Mouse (Mus musculus) neural tube, embryonic 14.5 days (tissue): ENCODE measurements at regions not wholly inside any gene's neighbourhood (a gene's known extent, or its start where the extent isn't known, plus 50 kb on each side); places are given as distances from the start of the nearest gene placed in this dataset. TPM values are rescaled to one million over a fixed set of nuclear protein-coding genes. Genes with fewer than 3 reads are reported as not detected.

ENCODE experiments used
- microRNA-seq: library from miRNA; unstranded; fragments of <30 nt; microRNA quantifications from one replicate; pipeline ENCODE4, GENCODE M21; 2016

Small RNA genes lying in the stretch of these regions (microRNA-seq; reads per million reads assigned to microRNA genes)
- gene Gm44319: not detected
